Mouse (Mus musculus) hindbrain, embryonic 16.5 days (tissue): ENCODE results near the gene Baz1a. TPM values are rescaled to one million over a fixed set of nuclear protein-coding genes. Genes with fewer than 3 reads are reported as not detected.

Experiments
- ATAC-seq: fragments of 200-750 bp; cut with Nextera tagmentation; 2 replicates; pipeline ENCODE4 v1.8.0; 2017; ENCODE audit warnings: moderate TSS enrichment, moderate library complexity
- H3K27ac ChIP-seq: fragments of 300-500 bp; sonication (generic); 2 replicates; pipeline ENCODE4 v1.5.1; 2014; ENCODE audit warnings: low read depth, mild to moderate bottlenecking, control low read depth, low read length, moderate library complexity
- H3K27me3 ChIP-seq: fragments of 300-500 bp; sonication (generic); replicated peaks from 2 replicates; pipeline ENCODE4 v1.6.1; 2014; ENCODE audit warnings: low read length; ENCODE audit not compliant: control insufficient read depth, insufficient read depth
- H3K36me3 ChIP-seq: fragments of 300-500 bp; sonication (generic); 2 replicates; pipeline ENCODE4 v1.6.1; 2014; ENCODE audit warnings: mild to moderate bottlenecking, low read length, moderate library complexity, mixed read lengths; ENCODE audit not compliant: control insufficient read depth, insufficient read depth
- H3K4me1 ChIP-seq: fragments of 300-500 bp; sonication (generic); 2 replicates; pipeline ENCODE4 v1.6.1; 2014; ENCODE audit warnings: low read depth, low read length; ENCODE audit not compliant: control insufficient read depth, insufficient read depth
- H3K4me2 ChIP-seq: fragments of 300-500 bp; sonication (generic); 2 replicates; pipeline ENCODE4 v1.6.1; 2014; ENCODE audit warnings: mild to moderate bottlenecking, low read length, control low read depth, moderate library complexity
- H3K4me3 ChIP-seq: fragments of 300-500 bp; sonication (generic); 2 replicates; pipeline ENCODE4 v1.5.1; 2014; ENCODE audit warnings: mild to moderate bottlenecking, low read length, control low read depth, moderate library complexity
- H3K9ac ChIP-seq: fragments of 300-500 bp; sonication (generic); 2 replicates; pipeline ENCODE4 v1.6.1; 2014; ENCODE audit warnings: low read depth, mild to moderate bottlenecking, control low read depth, low read length, moderate library complexity
- H3K9me3 ChIP-seq: fragments of 300-500 bp; sonication (generic); 2 replicates; pipeline ENCODE4 v1.6.1; 2014; ENCODE audit warnings: mild to moderate bottlenecking, low read length, moderate library complexity; ENCODE audit not compliant: control insufficient read depth
- WGBS: fragments of 180-500 bp; shearing (Covaris S2); extraction: QIAGEN DNeasy Blood & Tissue Kit; methylation state at CpG from one replicate; pipeline ENCODE4 v1.1.7; 2014; 5-methylcytosine and 5-hydroxymethylcytosine counted together
- polyA plus RNA-seq: library from polyadenylated mRNA; unstranded; fragments of >200 nt; fragmentation: Nextera tagmentation; extraction: Ambion mirVana; gene quantifications from 2 replicates; pipeline ENCODE4 v1.2.1, GENCODE M21; 2015

The Baz1a gene
- polyA plus RNA-seq, 1 experiment from 2014 or later = 5.6 TPM

DNA sequence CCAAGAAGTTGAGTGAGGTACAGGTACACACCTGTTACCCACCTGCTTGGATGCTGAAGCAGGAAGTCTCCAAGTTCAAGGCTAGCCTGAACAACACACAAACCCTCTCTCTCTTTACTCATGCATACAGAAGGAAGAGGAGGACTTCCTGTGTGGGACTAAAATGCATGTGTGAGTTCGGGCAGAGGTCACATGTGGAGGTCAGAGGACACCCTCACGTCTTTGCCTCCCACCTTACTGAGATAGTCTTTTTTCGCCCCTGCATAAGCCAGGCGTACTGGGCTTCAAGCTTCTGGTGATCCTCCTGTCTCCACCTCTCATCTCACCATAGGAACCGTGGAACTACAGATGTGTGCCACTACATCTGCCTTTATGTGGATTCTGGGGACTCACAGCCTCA, 15.7 kb downstream of the Baz1a start:
- Histone ChIP-seq H3K27me3 (no peaks in the 10 kb centered on the region), H3K27ac (no peak overlapping the region), H3K4me1 (no peaks in the 10 kb centered on the region), H3K9me3 (no peaks in the 10 kb centered on the region), H3K9ac (no peak overlapping the region), H3K4me3 (no peak overlapping the region), H3K36me3 (no peaks in the 10 kb centered on the region), H3K4me2 (no peak overlapping the region)
- no peak for ATAC-seq
- 78% methylated on average over 5 of the region's 5 CpGs for WGBS

DNA sequence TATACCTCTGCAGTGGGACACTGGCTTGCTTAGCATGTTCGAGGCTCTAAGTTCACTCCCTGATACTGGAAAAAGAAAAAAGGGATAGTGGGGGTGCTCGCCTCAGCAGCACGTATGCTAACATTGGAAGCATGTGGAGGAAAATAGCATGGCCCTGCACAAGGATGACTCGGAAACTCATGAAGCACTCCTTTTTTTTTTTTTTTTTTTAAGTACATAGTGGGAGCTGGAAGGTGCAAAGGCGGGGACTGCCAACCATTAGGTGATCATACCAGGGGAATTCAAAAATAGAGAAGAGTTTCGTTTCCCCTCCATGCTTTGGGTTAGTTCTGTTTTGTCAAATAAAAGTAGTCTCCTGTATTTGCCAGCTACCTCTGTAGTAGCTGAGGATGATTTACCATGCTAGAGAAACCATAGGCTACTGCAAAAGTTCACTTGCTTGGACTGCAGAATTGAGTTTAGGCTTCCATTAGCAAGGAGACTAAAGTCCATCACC, 17.1 kb downstream of the Baz1a start:
- no peak for ATAC-seq

DNA sequence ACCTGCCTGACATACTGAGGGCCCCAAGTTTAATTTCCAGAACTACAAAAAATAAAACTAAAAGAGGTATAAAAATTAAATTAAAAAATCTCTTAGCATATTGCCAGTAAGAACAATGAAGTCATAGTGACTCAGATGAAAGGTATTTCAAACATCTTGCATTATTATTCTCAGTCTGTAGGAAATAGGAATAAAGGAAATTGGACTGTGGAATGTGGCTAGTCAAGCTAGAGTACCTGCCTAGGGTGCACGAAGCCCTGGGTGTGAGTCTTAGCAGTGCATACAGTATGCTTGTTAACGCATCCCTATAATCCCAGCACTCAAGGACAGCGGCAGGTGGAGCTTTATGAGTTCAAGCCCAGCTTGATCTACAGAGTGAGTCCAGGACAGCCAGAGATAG, 18.2 kb downstream of the Baz1a start:
- 80% methylated on average over 3 of the region's 3 CpGs for WGBS
- H3K4me2 ChIP-seq = no peak overlapping the region
- no peaks in the 10 kb centered on the region for H3K27me3 ChIP-seq
- no peaks in the 10 kb centered on the region for H3K4me1 ChIP-seq
- H3K9ac ChIP-seq = no peak overlapping the region
- H3K9me3 ChIP-seq = no peaks in the 10 kb centered on the region
- no peak for ATAC-seq
- no peaks in the 10 kb centered on the region for H3K36me3 ChIP-seq
- no peak overlapping the region for H3K27ac ChIP-seq
- H3K4me3 ChIP-seq = no peak overlapping the region

More for the DNA sequence above, 17.1 kb downstream of the Baz1a start:
- no peaks in the 10 kb centered on the region for H3K9me3 ChIP-seq
- WGBS = 87% methylated on average over 6 of the region's 6 CpGs
- H3K4me1 ChIP-seq = no peaks in the 10 kb centered on the region
- no peak overlapping the region for H3K4me2 ChIP-seq
- H3K9ac ChIP-seq = no peak overlapping the region
- H3K27me3 ChIP-seq = no peaks in the 10 kb centered on the region
- H3K27ac ChIP-seq = no peak overlapping the region
- no peak overlapping the region for H3K4me3 ChIP-seq
- H3K36me3 ChIP-seq = no peaks in the 10 kb centered on the region

DNA sequence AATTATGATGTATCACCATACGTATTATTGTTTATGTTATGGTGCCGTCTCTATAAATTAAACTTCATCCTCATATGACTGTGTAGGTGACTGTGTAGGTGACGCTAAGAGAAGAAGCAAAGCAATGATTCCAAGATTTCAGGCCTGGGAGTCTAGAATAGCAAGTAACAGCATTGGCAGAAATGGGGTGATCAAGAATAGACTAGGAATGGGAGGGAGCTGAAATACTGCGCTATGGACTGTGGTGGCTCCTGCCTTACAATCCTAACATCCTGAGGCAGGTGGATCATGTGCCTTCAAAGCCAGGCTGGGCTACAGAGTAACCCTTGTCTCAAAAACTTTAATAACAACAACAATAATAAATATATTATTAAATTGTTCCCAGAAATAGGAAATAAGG, 19.7 kb downstream of the Baz1a start:
- Histone ChIP-seq H3K4me2 (no peak overlapping the region), H3K27ac (no peak overlapping the region), H3K36me3 (no peaks in the 10 kb centered on the region), H3K9ac (no peak overlapping the region), H3K4me1 (no peaks in the 10 kb centered on the region), H3K9me3 (no peaks in the 10 kb centered on the region), H3K4me3 (no peak overlapping the region), H3K27me3 (no peaks in the 10 kb centered on the region)
- WGBS = 91% methylated on average over 4 of the region's 4 CpGs
- ATAC-seq = no peak

DNA sequence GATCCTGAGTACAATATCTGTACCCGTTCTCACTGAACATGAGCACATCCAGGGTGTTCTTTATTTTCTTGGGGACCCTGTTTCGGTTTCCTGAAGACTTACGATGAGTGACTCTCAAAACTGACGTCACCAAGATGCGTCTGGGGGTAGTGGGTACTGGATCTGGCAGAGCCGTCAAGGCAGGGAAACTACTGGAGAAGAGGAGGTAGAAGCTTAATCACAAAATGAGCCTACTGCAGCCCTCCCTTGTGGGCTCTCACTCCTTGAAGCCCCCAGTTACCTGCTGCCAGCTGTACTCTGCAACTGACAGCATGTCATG, 20.1 kb downstream of the Baz1a start:
- no peaks in the 10 kb centered on the region for H3K9me3 ChIP-seq
- no peaks in the 10 kb centered on the region for H3K4me1 ChIP-seq
- no peaks in the 10 kb centered on the region for H3K36me3 ChIP-seq
- H3K9ac ChIP-seq = no peak overlapping the region
- no peak overlapping the region for H3K4me2 ChIP-seq
- no peak overlapping the region for H3K4me3 ChIP-seq
- ATAC-seq = no peak
- no peaks in the 10 kb centered on the region for H3K27me3 ChIP-seq
- 84% methylated on average over 6 of the region's 6 CpGs for WGBS
- H3K27ac ChIP-seq = no peak overlapping the region

DNA sequence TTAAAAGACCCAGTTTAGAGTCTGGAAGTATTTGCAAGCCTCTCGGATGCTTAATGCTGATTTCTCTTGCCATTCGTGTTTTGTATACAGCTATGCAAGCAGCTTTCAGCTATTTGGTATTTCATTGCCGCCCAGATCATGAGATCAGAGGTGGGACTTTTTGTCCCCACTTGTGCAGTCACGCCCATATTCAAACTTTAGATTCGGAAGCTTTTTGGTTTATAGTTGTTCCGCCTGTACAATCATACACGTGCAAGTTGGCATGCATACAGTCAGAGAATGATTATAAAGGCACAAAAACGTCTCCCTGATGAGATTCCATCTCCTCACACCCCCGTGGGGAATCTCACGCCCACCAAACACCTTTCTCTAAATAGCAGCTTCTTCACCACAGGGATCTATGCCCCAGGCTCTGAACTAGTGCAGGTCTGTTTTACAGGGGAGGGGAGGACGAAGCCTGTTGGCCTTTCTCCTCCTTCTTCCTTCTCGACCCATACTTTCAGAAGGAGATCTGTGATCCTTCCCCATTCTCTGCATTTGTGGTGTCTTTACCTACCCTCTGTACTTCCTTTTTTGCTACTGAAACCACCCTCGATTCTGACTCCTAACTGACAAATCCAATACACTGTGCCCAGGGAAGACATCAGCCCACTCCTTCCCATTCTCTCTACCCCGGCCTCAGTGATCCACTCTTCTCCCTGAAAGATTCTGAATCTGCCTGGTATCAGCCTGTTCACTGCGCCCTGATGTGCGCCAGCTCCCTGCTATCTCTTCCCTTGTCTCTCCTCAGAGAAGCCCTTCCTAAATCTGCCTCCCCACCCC, 20.7 kb downstream of the Baz1a start:
- no peaks in the 10 kb centered on the region for H3K9me3 ChIP-seq
- no peaks in the 10 kb centered on the region for H3K4me1 ChIP-seq
- H3K27me3 ChIP-seq = no peaks in the 10 kb centered on the region
- no peak overlapping the region for H3K4me2 ChIP-seq
- ATAC-seq = no peak
- H3K36me3 ChIP-seq = no peaks in the 10 kb centered on the region
- no peak overlapping the region for H3K4me3 ChIP-seq
- no peak overlapping the region for H3K9ac ChIP-seq
- WGBS = 75% methylated on average over 16 of the region's 16 CpGs
- no peak overlapping the region for H3K27ac ChIP-seq

DNA sequence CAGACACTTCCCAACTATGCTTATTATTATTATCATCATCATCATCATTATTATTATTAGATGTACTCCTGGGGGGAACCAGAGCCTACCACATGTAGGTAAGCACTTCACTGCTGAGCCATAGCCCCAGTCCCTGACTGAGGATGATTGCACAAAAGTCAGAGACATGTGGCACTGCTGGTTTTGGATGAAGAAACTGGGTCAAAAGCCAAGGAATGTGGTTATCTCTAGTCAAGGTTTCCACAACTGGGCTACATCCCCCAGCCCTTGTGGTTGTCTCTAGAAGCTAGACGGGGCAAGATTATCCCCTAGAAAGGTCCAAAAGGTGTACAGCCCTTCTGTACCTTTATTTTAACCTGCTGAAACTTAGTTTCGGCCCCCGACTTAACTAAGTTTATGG, 21.3 kb downstream of the Baz1a start:
- Histone ChIP-seq H3K36me3 (no peaks in the 10 kb centered on the region), H3K4me1 (no peaks in the 10 kb centered on the region), H3K4me2 (no peak overlapping the region), H3K9me3 (no peaks in the 10 kb centered on the region), H3K27ac (no peak overlapping the region), H3K27me3 (no peaks in the 10 kb centered on the region), H3K9ac (no peak overlapping the region), H3K4me3 (no peak overlapping the region)
- WGBS = 96% methylated on average over 3 of the region's 3 CpGs
- ATAC-seq = no peak

DNA sequence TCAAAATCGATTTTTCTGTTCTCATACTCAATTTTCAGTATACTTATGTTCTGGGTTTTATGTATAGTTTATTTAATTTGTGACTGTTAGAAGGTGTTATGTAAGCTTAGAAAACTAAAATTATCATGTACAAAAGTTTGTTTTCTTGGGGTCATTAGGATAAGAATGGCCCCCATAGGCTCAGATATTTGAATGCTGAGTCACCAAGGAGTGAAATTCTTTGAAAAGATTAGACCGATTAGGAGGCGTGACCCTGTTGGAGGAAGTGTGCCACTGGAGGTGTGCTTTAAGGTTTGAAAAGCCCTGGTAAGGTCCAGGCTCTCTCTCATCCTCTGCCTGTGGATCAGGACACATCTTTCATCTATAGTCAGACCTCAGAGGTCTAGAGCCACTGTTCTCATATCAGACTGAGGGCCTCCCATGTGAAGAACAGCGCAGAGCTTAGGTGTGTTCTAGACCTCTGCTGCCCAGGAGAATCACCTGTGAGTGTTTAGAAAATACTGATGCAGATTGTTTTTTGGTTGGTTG, 25.8 kb downstream of the Baz1a start:
- 88% methylated on average over 4 of the region's 4 CpGs for WGBS
- ATAC-seq = no peak
- Histone ChIP-seq H3K4me1 (peaks cover 9% of the 10 kb centered on the region; the same call in 1 of the 2 replicates), H3K4me3 (no peak overlapping the region), H3K4me2 (no peak overlapping the region), H3K36me3 (no peaks in the 10 kb centered on the region), H3K27me3 (no peaks in the 10 kb centered on the region), H3K9ac (no peak overlapping the region), H3K27ac (no peak overlapping the region), H3K9me3 (no peaks in the 10 kb centered on the region)

DNA sequence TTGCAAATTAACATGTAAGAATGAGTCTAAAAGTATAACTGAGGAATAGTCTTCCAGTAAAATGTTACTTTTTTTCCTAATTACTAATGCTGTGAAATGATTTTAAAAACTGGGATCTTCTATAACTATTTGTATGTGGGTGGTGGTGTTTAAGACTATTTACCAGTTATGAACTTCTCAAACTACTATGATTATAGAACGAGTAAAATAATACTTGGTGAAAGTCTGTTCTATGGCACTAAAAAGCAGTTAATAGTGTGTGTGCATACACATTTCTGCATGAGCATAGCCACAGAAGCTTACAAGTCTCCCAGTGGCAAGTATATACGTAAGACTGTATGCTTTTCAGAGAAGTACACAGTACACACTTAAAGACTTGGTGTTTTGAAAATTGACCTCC, 27.0 kb downstream of the Baz1a start:
- Histone ChIP-seq H3K9me3 (no peaks in the 10 kb centered on the region), H3K9ac (no peak overlapping the region), H3K4me1 (peaks cover 9% of the 10 kb centered on the region; the same call in 1 of the 2 replicates), H3K36me3 (no peaks in the 10 kb centered on the region), H3K27ac (no peak overlapping the region), H3K27me3 (no peaks in the 10 kb centered on the region), H3K4me3 (no peak overlapping the region), H3K4me2 (no peak overlapping the region)
- ATAC-seq = no peak
- 81% methylated on average over 2 of the region's 2 CpGs for WGBS
